Mouse (Mus musculus) forebrain, embryonic 16.5 days (tissue): ENCODE results near the gene Ecsit. TPM values are rescaled to one million over a fixed set of nuclear protein-coding genes. Genes with fewer than 3 reads are reported as not detected.
"Not testable (repeated sequence)": the region's sequence is repeated elsewhere in the genome, so short reads cannot be mapped to it uniquely, and the experiment has no call there.

Experiments
- ATAC-seq: fragments of 200-750 bp; cut with Nextera tagmentation; 2 replicates; pipeline ENCODE4 v1.8.0; 2017; ENCODE audit warnings: mild to moderate bottlenecking, moderate library complexity
- H3K27ac ChIP-seq: fragments of 300-500 bp; sonication (generic); 2 replicates; pipeline ENCODE4 v1.5.1; 2014; ENCODE audit warnings: low read length, control low read depth
- H3K27me3 ChIP-seq: fragments of 300-500 bp; sonication (generic); replicated peaks from 2 replicates; pipeline ENCODE4 v1.6.1; 2014; ENCODE audit warnings: low read length; ENCODE audit not compliant: control insufficient read depth, insufficient read depth
- H3K36me3 ChIP-seq: fragments of 300-500 bp; sonication (generic); 2 replicates; pipeline ENCODE4 v1.6.1; 2014; ENCODE audit not compliant: control insufficient read depth, insufficient read depth
- H3K4me1 ChIP-seq: fragments of 300-500 bp; sonication (generic); replicated peaks from 2 replicates; pipeline ENCODE4 v1.6.1; 2014; ENCODE audit warnings: low read length; ENCODE audit not compliant: control insufficient read depth, insufficient read depth
- H3K4me2 ChIP-seq: fragments of 300-500 bp; sonication (generic); 2 replicates; pipeline ENCODE4 v1.6.1; 2014; ENCODE audit warnings: mild to moderate bottlenecking, low read length, control low read depth
- H3K4me3 ChIP-seq: fragments of 300-500 bp; sonication (generic); replicated peaks from 2 replicates; pipeline ENCODE4 v1.5.1; 2014; ENCODE audit warnings: mild to moderate bottlenecking, low read length, control low read depth
- H3K9ac ChIP-seq: fragments of 300-500 bp; sonication (generic); replicated peaks from 2 replicates; pipeline ENCODE4 v1.6.1; 2014; ENCODE audit warnings: low read depth, low read length, control low read depth
- H3K9me3 ChIP-seq: fragments of 300-500 bp; sonication (generic); 2 replicates; pipeline ENCODE4 v1.6.1; 2016; ENCODE audit warnings: low read length; ENCODE audit not compliant: control insufficient read depth
- WGBS: fragments of 180-500 bp; shearing (Covaris S2); extraction: QIAGEN DNeasy Blood & Tissue Kit; methylation state at CpG from one replicate; pipeline ENCODE4 v1.1.7; 2014; 5-methylcytosine and 5-hydroxymethylcytosine counted together
- polyA plus RNA-seq: library from polyadenylated mRNA; unstranded; fragments of >200 nt; fragmentation: Nextera tagmentation; extraction: Ambion mirVana; gene quantifications from 2 replicates; pipeline ENCODE4 v1.2.1, GENCODE M21; 2015

Ecsit gene
- polyA plus RNA-seq, 1 experiment from 2014 or later, result 67.4 TPM

- Histone ChIP-seq H3K36me3 (no peaks in the 10 kb centered on the region), H3K9me3 (no peaks in the 10 kb centered on the region), H3K4me3 (peak overlapping the region; percentile 39), H3K9ac (peak overlapping the region; percentile 53), H3K4me1 (peaks cover 3% of the 10 kb centered on the region; the same call in 1 of the 2 replicates), H3K4me2 (peak overlapping the region; percentile 69), H3K27me3 (peaks cover 27% of the 10 kb centered on the region), H3K27ac (no peak overlapping the region)
- ATAC-seq, result peak; percentile 61; the same call in 1 of the 2 replicates
- WGBS, result 1% methylated on average over 24 of the region's 24 CpGs
These were observed 10.6 kb upstream of the Ecsit start for GRCm38 (mm10) chr9:22095854-22096307.

- Histone ChIP-seq H3K27me3 (0 out of 2 replicates have a peak, but pooled peaks cover 2% of the 10 kb centered on the region), H3K27ac (no peak overlapping the region), H3K4me2 (no peak overlapping the region), H3K9me3 (no peaks in the 10 kb centered on the region), H3K4me1 (peaks cover 3% of the 10 kb centered on the region; the same call in 1 of the 2 replicates), H3K4me3 (no peak overlapping the region), H3K9ac (no peak overlapping the region), H3K36me3 (no peaks in the 10 kb centered on the region)
- ATAC-seq, result no peak
- 91% methylated on average over 6 of the region's 6 CpGs for WGBS
These were observed 7.5 kb upstream of the Ecsit start for GRCm38 (mm10) chr9:22092746-22093145.

GRCm38 (mm10) chr9:22089986-22090385 lies 4.7 kb upstream of the Ecsit start:
- peaks cover 6% of the 10 kb centered on the region for H3K4me1 ChIP-seq
- 86% methylated on average over 7 of the region's 7 CpGs for WGBS
- no peak overlapping the region for H3K4me3 ChIP-seq
- H3K27ac ChIP-seq, result no peak overlapping the region
- H3K4me2 ChIP-seq, result no peak overlapping the region
- H3K9ac ChIP-seq, result no peak overlapping the region
- no peaks in the 10 kb centered on the region for H3K36me3 ChIP-seq
- no peak for ATAC-seq
- H3K9me3 ChIP-seq, result no peaks in the 10 kb centered on the region
- 0 out of 2 replicates have a peak, but pooled peaks cover 2% of the 10 kb centered on the region for H3K27me3 ChIP-seq

- Histone ChIP-seq H3K27me3 (0 out of 2 replicates have a peak, but pooled peaks cover 2% of the 10 kb centered on the region), H3K36me3 (no peaks in the 10 kb centered on the region), H3K9me3 (no peaks in the 10 kb centered on the region), H3K4me3 (no peak overlapping the region), H3K27ac (no peak overlapping the region), H3K4me2 (no peak overlapping the region), H3K4me1 (peaks cover 11% of the 10 kb centered on the region), H3K9ac (no peak overlapping the region)
- ATAC-seq, result no peak
- WGBS, result 95% methylated on average over 7 of the region's 7 CpGs
These were observed 4.0 kb upstream of the Ecsit start for GRCm38 (mm10) chr9:22089281-22089680.

GRCm38 (mm10) chr9:22087034-22087618 lies 1.9 kb upstream of the Ecsit start:
- H3K36me3 ChIP-seq, result no peaks in the 10 kb centered on the region
- 82% methylated on average over 2 of the region's 2 CpGs for WGBS

GRCm38 (mm10) chr9:22086012-22086411 lies 774 bp upstream of the Ecsit start:
- peak overlapping the region; percentile 67 for H3K4me2 ChIP-seq
- H3K27ac ChIP-seq, result no peak overlapping the region; the same call in 1 of the 2 replicates
- peak overlapping the region; percentile 96 for H3K4me3 ChIP-seq
- H3K9ac ChIP-seq, result peak overlapping the region; percentile 81
- no peaks in the 10 kb centered on the region for H3K27me3 ChIP-seq
- no peaks in the 10 kb centered on the region for H3K9me3 ChIP-seq
- ATAC-seq, result no peak
- no peaks in the 10 kb centered on the region for H3K36me3 ChIP-seq
- 82% methylated on average over 6 of the region's 6 CpGs for WGBS
- H3K4me1 ChIP-seq, result peaks cover 11% of the 10 kb centered on the region

More at GRCm38 (mm10) chr9:22087034-22087618, 1.9 kb upstream of the Ecsit start:
- Histone ChIP-seq H3K9me3 (no peaks in the 10 kb centered on the region), H3K27me3 (no peaks in the 10 kb centered on the region), H3K27ac (no peak overlapping the region), H3K4me3 (no peak overlapping the region), H3K4me2 (no peak overlapping the region), H3K4me1 (peaks cover 11% of the 10 kb centered on the region), H3K9ac (no peak overlapping the region)
- ATAC-seq, result no peak

- peak overlapping the region; percentile 31; the same call in 1 of the 2 replicates for H3K27ac ChIP-seq
- WGBS, result 34% methylated on average over 4 of the region's 4 CpGs
- H3K4me2 ChIP-seq, result peak overlapping the region; percentile 82
- ATAC-seq, result no peak
- peaks cover 11% of the 10 kb centered on the region for H3K4me1 ChIP-seq
- H3K4me3 ChIP-seq, result peak overlapping the region; percentile 96
- H3K9me3 ChIP-seq, result no peaks in the 10 kb centered on the region
- no peaks in the 10 kb centered on the region for H3K27me3 ChIP-seq
- no peaks in the 10 kb centered on the region for H3K36me3 ChIP-seq
- H3K9ac ChIP-seq, result peak overlapping the region; percentile 81
These were observed 594 bp downstream of the Ecsit start for GRCm38 (mm10) chr9:22084667-22085021.

- no peaks in the 10 kb centered on the region for H3K27me3 ChIP-seq
- no peak overlapping the region for H3K4me2 ChIP-seq
- H3K4me3 ChIP-seq, result no peak overlapping the region
- WGBS, result 95% methylated on average over 23 of the region's 23 CpGs
- H3K9me3 ChIP-seq, result no peaks in the 10 kb centered on the region
- ATAC-seq, result no peak
- H3K27ac ChIP-seq, result no peak overlapping the region
- no peak overlapping the region for H3K9ac ChIP-seq
- H3K4me1 ChIP-seq, result peaks cover 7% of the 10 kb centered on the region
- H3K36me3 ChIP-seq, result no peaks in the 10 kb centered on the region; the same call in 1 of the 2 replicates
These were observed 9.0 kb downstream of the Ecsit start for GRCm38 (mm10) chr9:22076223-22076622.

- H3K9ac ChIP-seq, H3K4me3 ChIP-seq, H3K27ac ChIP-seq, H3K4me2 ChIP-seq, H3K9me3 ChIP-seq, H3K27me3 ChIP-seq, H3K36me3 ChIP-seq, H3K4me1 ChIP-seq, ATAC-seq: not testable (repeated sequence)
- WGBS, result 97% methylated on average over 3 of the region's 5 CpGs
These were observed 9.5 kb downstream of the Ecsit start for GRCm38 (mm10) chr9:22075778-22076177.
